Mouse (Mus musculus): ENCODE measurements around the gene Tulp4.
"Not testable (repeated sequence)": the region's sequence is repeated elsewhere in the genome, so short reads cannot be mapped to it uniquely, and the experiment has no call there.

- not testable (repeated sequence) for TF ChIP-seq CTCF, EP300 (IDR thresholded peaks at IDR 0.05; ENCODE audit: low read depth)
Measured at GRCm38 (mm10) chr17:6271970-6272369, 165.7 kb downstream of the Tulp4 start.

Measured in liver, postnatal 0 days (tissue).